Mouse (Mus musculus) embryonic facial prominence, embryonic 15.5 days (tissue): Measurements from ENCODE around the gene Kif28. TPM values are rescaled to one million over a fixed set of nuclear protein-coding genes. Genes with fewer than 3 reads are reported as not detected.

ENCODE experiments used
- ATAC-seq: fragments of 200-750 bp; cut with Nextera tagmentation; 2 replicates; pipeline ENCODE4 v1.8.0; 2017; ENCODE audit warnings: low read depth, moderate TSS enrichment; ENCODE audit not compliant: insufficient number of reproducible peaks, low FRiP score, low TSS enrichment
- H3K27ac ChIP-seq: fragments of 300-500 bp; sonication (generic); replicated peaks from 2 replicates; pipeline ENCODE4 v1.5.1; 2015; ENCODE audit warnings: mild to moderate bottlenecking, inconsistent platforms
- H3K27me3 ChIP-seq: fragments of 300-500 bp; sonication (generic); 2 replicates; pipeline ENCODE4 v1.6.1; 2015; ENCODE audit warnings: inconsistent platforms
- H3K36me3 ChIP-seq: fragments of 300-500 bp; sonication (generic); 2 replicates; pipeline ENCODE4 v1.6.1; 2015; ENCODE audit warnings: mild to moderate bottlenecking, inconsistent platforms
- H3K4me1 ChIP-seq: fragments of 300-500 bp; sonication (generic); 2 replicates; pipeline ENCODE4 v1.6.1; 2015; ENCODE audit warnings: inconsistent platforms
- H3K4me2 ChIP-seq: fragments of 300-500 bp; sonication (generic); replicated peaks from 2 replicates; pipeline ENCODE4 v1.6.1; 2015; ENCODE audit warnings: mild to moderate bottlenecking, inconsistent platforms
- H3K4me3 ChIP-seq: fragments of 300-500 bp; sonication (generic); replicated peaks from 2 replicates; pipeline ENCODE4 v1.5.1; 2015; ENCODE audit warnings: mild to moderate bottlenecking, inconsistent platforms
- H3K9ac ChIP-seq: fragments of 300-500 bp; sonication (generic); 2 replicates; pipeline ENCODE4 v1.6.1; 2015; ENCODE audit warnings: inconsistent platforms
- H3K9me3 ChIP-seq: fragments of 300-500 bp; sonication (generic); replicated peaks from 2 replicates; pipeline ENCODE4 v1.6.1; 2016; ENCODE audit warnings: inconsistent platforms
- WGBS: fragments of 180-500 bp; shearing (Covaris S2); methylation state at CpG from one replicate; pipeline ENCODE4 v1.1.7; 2015; 5-methylcytosine and 5-hydroxymethylcytosine counted together
- polyA plus RNA-seq: library from polyadenylated mRNA; unstranded; fragments of >200 nt; fragmentation: Nextera tagmentation; extraction: Ambion mirVana; gene quantifications from 2 replicates; pipeline ENCODE4 v1.2.1, GENCODE M21; 2015

Kif28 gene
- polyA plus RNA-seq: 0.18 and 0.25 TPM in 2 replicates

DNA sequence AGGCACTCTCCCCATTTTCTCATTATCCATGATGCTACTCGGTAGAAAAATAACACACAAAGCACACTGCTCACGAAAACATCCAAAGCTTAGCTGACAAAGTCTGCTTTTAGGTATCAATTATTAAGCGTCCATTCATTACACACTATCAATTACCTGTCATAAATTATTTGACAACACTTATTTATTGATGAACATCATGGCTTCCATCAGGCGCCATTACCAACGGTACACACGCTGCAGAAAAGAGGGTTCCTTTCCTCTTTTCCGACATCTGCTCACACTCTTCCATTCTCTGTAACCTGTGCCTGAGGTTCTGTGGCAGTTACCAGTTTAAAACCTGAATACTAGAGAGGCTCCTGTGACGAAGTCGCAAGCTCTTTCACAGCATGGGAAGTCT lies at the start of gene Kif28:
Gene Kif28, minus strand, starts transcription at position 101 of the 400 bp plus-strand sequence.
- H3K4me3 ChIP-seq: no peak within 1 kb of the TSS
- no peak within 1 kb of the TSS for H3K9ac ChIP-seq
- 93% methylated on average over 9 of the region's 9 CpGs for WGBS
- no peak for ATAC-seq
- no peaks in the 10 kb centered on the region for H3K4me1 ChIP-seq
- H3K36me3 ChIP-seq: peaks cover 56% of the 10 kb centered on the region
- no peaks in the 10 kb centered on the region for H3K9me3 ChIP-seq
- no peaks in the 10 kb centered on the region for H3K27me3 ChIP-seq
- H3K4me2 ChIP-seq: no peak within 1 kb of the TSS
- no peak within 1 kb of the TSS for H3K27ac ChIP-seq

DNA sequence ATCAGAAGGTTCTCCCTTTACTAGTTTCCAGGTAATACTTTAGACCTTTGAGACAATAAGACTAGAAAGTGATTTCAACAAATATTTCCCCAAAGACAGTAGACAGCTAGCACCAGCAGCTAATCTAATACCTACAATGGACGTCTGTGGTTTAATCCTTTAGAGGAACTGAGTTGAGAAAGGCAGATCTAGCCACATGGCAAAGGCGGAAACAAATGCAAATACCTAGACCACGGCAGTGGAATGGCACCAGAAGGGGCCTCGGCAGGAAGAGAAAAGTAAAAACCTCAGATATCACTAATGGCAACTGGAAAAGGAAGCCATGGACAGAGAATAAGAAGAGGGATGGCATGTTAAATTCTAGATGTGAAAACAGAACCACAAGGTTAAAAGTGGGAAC lies 42.2 kb upstream of the Kif28 start:
- no peak overlapping the region for H3K4me2 ChIP-seq
- no peaks in the 10 kb centered on the region for H3K4me1 ChIP-seq
- no peaks in the 10 kb centered on the region for H3K27me3 ChIP-seq
- 81% methylated on average over 4 of the region's 4 CpGs for WGBS
- H3K9ac ChIP-seq: no peak overlapping the region
- H3K9me3 ChIP-seq: no peaks in the 10 kb centered on the region
- ATAC-seq: no peak
- H3K36me3 ChIP-seq: peaks cover 70% of the 10 kb centered on the region
- no peak overlapping the region for H3K27ac ChIP-seq
- H3K4me3 ChIP-seq: no peak overlapping the region

- Histone ChIP-seq H3K36me3 (peaks cover 65% of the 10 kb centered on the region), H3K9ac (no peak overlapping the region), H3K4me2 (no peak overlapping the region), H3K27me3 (no peaks in the 10 kb centered on the region), H3K27ac (no peak overlapping the region), H3K4me3 (no peak overlapping the region), H3K9me3 (no peaks in the 10 kb centered on the region), H3K4me1 (no peaks in the 10 kb centered on the region)
- 86% methylated on average over 5 of the region's 5 CpGs for WGBS
- ATAC-seq: no peak
Observed at GRCm38 (mm10) chr1:179785502-179785901, 40.4 kb upstream of the Kif28 start.

DNA sequence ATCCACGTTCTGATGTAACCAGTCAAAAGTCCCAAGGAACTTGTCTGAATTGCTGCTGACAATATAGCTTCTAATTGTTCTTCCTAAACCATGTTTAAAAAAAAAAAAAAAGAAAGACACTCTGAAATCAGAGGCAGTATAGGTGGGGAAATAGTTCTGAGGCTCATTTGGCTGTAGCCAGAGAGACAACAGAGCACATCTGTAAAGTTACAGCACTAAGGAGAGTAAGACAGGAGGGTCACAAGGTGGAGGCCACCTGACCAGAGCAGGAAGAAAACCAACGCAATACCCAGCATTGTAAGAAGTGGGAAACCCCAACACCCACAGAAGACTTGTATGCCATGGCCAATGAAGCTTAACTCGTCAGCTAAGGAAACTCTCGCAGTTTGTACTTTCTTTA lies 39.0 kb upstream of the Kif28 start:
- ATAC-seq: no peak
- H3K4me3 ChIP-seq: no peak overlapping the region
- peaks cover 63% of the 10 kb centered on the region for H3K36me3 ChIP-seq
- H3K27ac ChIP-seq: no peak overlapping the region
- H3K9ac ChIP-seq: no peak overlapping the region
- no peaks in the 10 kb centered on the region for H3K9me3 ChIP-seq
- 87% methylated on average over 4 of the region's 4 CpGs for WGBS
- no peaks in the 10 kb centered on the region for H3K27me3 ChIP-seq
- H3K4me2 ChIP-seq: no peak overlapping the region
- H3K4me1 ChIP-seq: no peaks in the 10 kb centered on the region

DNA sequence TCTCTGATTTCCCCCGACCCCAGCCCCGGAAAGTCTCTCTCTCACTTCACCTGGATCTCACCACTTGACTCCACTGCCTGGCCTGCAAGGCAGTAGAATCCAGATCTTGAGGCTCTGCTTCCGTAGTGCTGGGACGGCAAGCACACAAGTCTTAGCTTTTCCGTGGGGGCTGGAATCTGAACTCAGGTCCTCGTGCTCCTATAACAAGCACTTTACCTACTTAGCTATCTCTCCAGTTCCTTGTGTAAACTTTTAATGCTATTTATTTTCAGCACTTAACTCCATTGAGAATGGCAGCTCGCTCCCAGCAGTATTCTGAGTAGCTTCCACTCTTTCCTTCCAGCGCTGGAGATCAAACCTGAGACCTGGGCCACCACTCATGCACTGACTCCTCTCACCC lies 31.8 kb upstream of the Kif28 start:
- Histone ChIP-seq H3K4me1 (no peaks in the 10 kb centered on the region), H3K27me3 (no peaks in the 10 kb centered on the region), H3K9ac (no peak overlapping the region), H3K36me3 (peaks cover 63% of the 10 kb centered on the region), H3K4me3 (no peak overlapping the region), H3K4me2 (no peak overlapping the region), H3K27ac (no peak overlapping the region), H3K9me3 (no peaks in the 10 kb centered on the region)
- no peak for ATAC-seq
- 92% methylated on average over 8 of the region's 8 CpGs for WGBS

DNA sequence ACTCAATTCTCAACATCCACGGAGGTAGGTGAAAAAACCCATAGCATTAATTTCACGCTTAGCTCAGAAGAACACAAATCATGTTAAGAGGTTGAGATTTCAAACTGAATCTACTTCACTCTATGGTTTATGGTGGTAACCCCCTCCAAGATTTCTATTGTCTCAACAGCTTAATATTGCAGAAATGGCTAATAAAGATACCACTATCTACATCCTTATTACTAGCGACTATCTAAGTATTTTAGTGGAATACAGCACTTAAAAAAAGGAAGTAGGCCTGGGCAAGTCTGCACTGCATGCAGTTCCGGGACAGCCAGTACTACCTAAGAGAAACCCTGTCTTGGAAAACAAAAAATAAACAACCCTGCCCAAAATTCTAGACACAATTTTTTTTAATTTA lies 15.5 kb upstream of the Kif28 start:
- Histone ChIP-seq H3K9ac (no peak overlapping the region), H3K27ac (no peak overlapping the region), H3K9me3 (no peaks in the 10 kb centered on the region), H3K4me2 (no peak overlapping the region), H3K4me3 (no peak overlapping the region), H3K36me3 (peaks cover 71% of the 10 kb centered on the region), H3K27me3 (no peaks in the 10 kb centered on the region), H3K4me1 (no peaks in the 10 kb centered on the region)
- 94% methylated on average over 4 of the region's 4 CpGs for WGBS
- no peak for ATAC-seq

DNA sequence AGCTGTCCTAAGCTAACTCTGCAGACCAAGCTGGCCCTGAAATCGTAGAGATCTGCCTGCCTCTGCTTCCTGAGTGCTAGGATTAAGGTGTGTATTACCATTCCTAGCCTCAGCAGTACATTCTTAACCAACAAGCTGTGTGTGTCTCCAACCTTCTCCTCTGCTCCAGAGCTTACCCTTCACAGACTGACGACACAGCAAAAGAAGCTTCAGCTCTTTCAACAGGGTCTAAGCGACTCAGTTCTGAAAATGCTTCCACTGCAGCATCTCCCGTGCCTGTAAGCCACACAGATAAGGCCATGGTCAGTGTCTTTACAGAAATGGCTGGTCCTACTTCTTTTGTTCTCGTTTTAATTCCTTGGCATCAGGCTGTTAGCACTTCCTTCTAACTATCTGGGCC lies 15.0 kb upstream of the Kif28 start:
- Histone ChIP-seq H3K9ac (no peak overlapping the region), H3K4me3 (no peak overlapping the region), H3K27me3 (no peaks in the 10 kb centered on the region), H3K36me3 (peaks cover 71% of the 10 kb centered on the region), H3K27ac (no peak overlapping the region), H3K4me1 (no peaks in the 10 kb centered on the region), H3K4me2 (no peak overlapping the region), H3K9me3 (no peaks in the 10 kb centered on the region)
- no peak for ATAC-seq
- WGBS: 95% methylated on average over 5 of the region's 5 CpGs

- Histone ChIP-seq H3K4me2 (no peak overlapping the region), H3K4me3 (no peak overlapping the region), H3K36me3 (peaks cover 69% of the 10 kb centered on the region), H3K4me1 (no peaks in the 10 kb centered on the region), H3K9ac (no peak overlapping the region), H3K9me3 (no peaks in the 10 kb centered on the region), H3K27me3 (no peaks in the 10 kb centered on the region), H3K27ac (no peak overlapping the region)
- ATAC-seq: no peak
Observed at GRCm38 (mm10) chr1:179756477-179756876, 11.4 kb upstream of the Kif28 start.

GRCm38 (mm10) chr1:179753006-179753405 lies 7.9 kb upstream of the Kif28 start:
- Histone ChIP-seq H3K9ac (no peak overlapping the region), H3K36me3 (peaks cover 64% of the 10 kb centered on the region), H3K27me3 (no peaks in the 10 kb centered on the region), H3K9me3 (no peaks in the 10 kb centered on the region), H3K4me3 (no peak overlapping the region), H3K27ac (no peak overlapping the region), H3K4me2 (no peak overlapping the region), H3K4me1 (no peaks in the 10 kb centered on the region)
- no peak for ATAC-seq
- 95% methylated on average over 8 of the region's 8 CpGs for WGBS

- H3K9ac ChIP-seq: no peak overlapping the region
- no peak for ATAC-seq
- no peak overlapping the region for H3K4me3 ChIP-seq
- H3K27ac ChIP-seq: no peak overlapping the region
- no peaks in the 10 kb centered on the region for H3K9me3 ChIP-seq
- no peaks in the 10 kb centered on the region for H3K27me3 ChIP-seq
- 97% methylated on average over 11 of the region's 11 CpGs for WGBS
- no peak overlapping the region for H3K4me2 ChIP-seq
- H3K36me3 ChIP-seq: peaks cover 66% of the 10 kb centered on the region
- no peaks in the 10 kb centered on the region for H3K4me1 ChIP-seq
Observed at GRCm38 (mm10) chr1:179752276-179752675, 7.2 kb upstream of the Kif28 start.

GRCm38 (mm10) chr1:179743593-179744193 lies 1.4 kb downstream of the Kif28 start:
- WGBS: 84% methylated on average over 4 of the region's 4 CpGs
- Histone ChIP-seq H3K27me3 (no peaks in the 10 kb centered on the region), H3K4me3 (no peak overlapping the region), H3K27ac (no peak overlapping the region), H3K4me2 (no peak overlapping the region), H3K36me3 (peaks cover 50% of the 10 kb centered on the region), H3K4me1 (no peaks in the 10 kb centered on the region), H3K9ac (no peak overlapping the region), H3K9me3 (no peaks in the 10 kb centered on the region)
- ATAC-seq: no peak

DNA sequence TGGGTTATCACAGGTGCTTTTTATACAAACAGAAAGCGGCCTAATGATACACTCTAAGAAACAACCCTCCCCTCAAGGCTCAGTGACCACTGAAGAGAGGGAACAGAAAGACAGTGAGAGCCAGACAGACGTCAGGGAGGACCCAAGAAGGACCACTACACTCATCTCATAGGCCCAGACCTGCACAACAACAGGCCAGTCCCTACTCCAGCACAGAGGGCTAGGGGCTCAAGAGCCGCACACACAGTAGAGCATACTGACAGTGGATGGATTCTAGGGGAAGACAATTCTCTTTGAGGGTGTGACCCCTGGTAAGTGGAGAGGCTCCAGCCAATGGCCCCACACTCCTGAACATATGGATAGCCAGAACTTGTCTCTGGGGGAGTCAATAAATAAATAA lies 8.6 kb downstream of the Kif28 start:
- ATAC-seq: no peak
- no peaks in the 10 kb centered on the region for H3K4me1 ChIP-seq
- H3K4me2 ChIP-seq: no peak overlapping the region
- H3K9ac ChIP-seq: no peak overlapping the region
- no peaks in the 10 kb centered on the region for H3K36me3 ChIP-seq
- H3K27ac ChIP-seq: no peak overlapping the region
- 84% methylated on average over 3 of the region's 3 CpGs for WGBS
- no peaks in the 10 kb centered on the region for H3K9me3 ChIP-seq
- no peak overlapping the region for H3K4me3 ChIP-seq
- H3K27me3 ChIP-seq: no peaks in the 10 kb centered on the region
